Mouse (Mus musculus) testis, adult 2 months (tissue): ENCODE data around the gene Qtrt2.

Source experiments
- CTCF ChIP-seq: fragments of 200-500 bp; IDR thresholded peaks from 2 replicates; pipeline ENCODE4 v1.5.1; 2012; ENCODE audit warnings: low read depth, mild to moderate bottlenecking, inconsistent platforms, low read length, moderate library complexity; ENCODE audit not compliant: control insufficient read depth, insufficient read depth, insufficient replicate concordance
- POLR2A ChIP-seq: fragments of 200-500 bp; IDR thresholded peaks from 2 replicates; pipeline ENCODE4 v1.6.1; 2012; ENCODE audit warnings: low read depth, mild to moderate bottlenecking, inconsistent platforms, low read length, moderate library complexity; ENCODE audit not compliant: control insufficient read depth

- no peak for TF ChIP-seq POLR2A
- no peak for TF ChIP-seq CTCF
Observed at GRCm38 (mm10) chr16:43951591-43951990, 25.0 kb upstream of the Qtrt2 start.
